Mouse (Mus musculus): ENCODE measurements around the gene Ifitm10. TPM values are rescaled to one million over a fixed set of nuclear protein-coding genes. Genes with fewer than 3 reads are reported as not detected.
"Not testable (repeated sequence)": the region's sequence is repeated elsewhere in the genome, so short reads cannot be mapped to it uniquely, and the experiment has no call there.

The Ifitm10 gene
- polyA plus RNA-seq, 1 experiment from 2014 or later, result 3.7 TPM

GRCm38 (mm10) chr7:142408686-142409085 is 35.1 kb upstream of the Ifitm10 start:
- Histone ChIP-seq H3K4me2 (ENCODE audit: low read depth, low read length) (no peak overlapping the region), H3K36me3 (ENCODE audit: control insufficient read depth, insufficient read depth, low read length) (no peaks in the 10 kb centered on the region), H3K4me3 (replicated peaks; ENCODE audit: low read length) (no peak overlapping the region), H3K4me1 (ENCODE audit: control insufficient read depth, insufficient read depth, low read length) (no peaks in the 10 kb centered on the region), H3K27ac (ENCODE audit: low read length) (no peak overlapping the region), H3K27me3 (ENCODE audit: control insufficient read depth, insufficient read depth, low read length) (no peaks in the 10 kb centered on the region), H3K9ac (ENCODE audit: low read length) (no peak overlapping the region), H3K9me3 (replicated peaks; ENCODE audit: control insufficient read depth, low read length) (no peaks in the 10 kb centered on the region)
- 91% methylated on average over 8 of the region's 8 CpGs for WGBS
- no peak for ATAC-seq (ENCODE audit: insufficient read depth, low FRiP score)

- Histone ChIP-seq H3K27me3 (ENCODE audit: control insufficient read depth, insufficient read depth, low read length) (no peaks in the 10 kb centered on the region), H3K4me3 (replicated peaks; ENCODE audit: low read length) (no peak overlapping the region)
Measured at GRCm38 (mm10) chr7:142407935-142408334, 34.4 kb upstream of the Ifitm10 start.

GRCm38 (mm10) chr7:142405134-142405533 is 31.6 kb upstream of the Ifitm10 start:
- not testable (repeated sequence) for H3K4me1 ChIP-seq (ENCODE audit: control insufficient read depth, insufficient read depth, low read length); H3K27ac ChIP-seq (ENCODE audit: low read length); ATAC-seq (ENCODE audit: insufficient read depth, low FRiP score); H3K9me3 ChIP-seq (replicated peaks; ENCODE audit: control insufficient read depth, low read length); H3K9ac ChIP-seq (ENCODE audit: low read length); H3K4me2 ChIP-seq (ENCODE audit: low read depth, low read length); H3K27me3 ChIP-seq (ENCODE audit: control insufficient read depth, insufficient read depth, low read length); H3K4me3 ChIP-seq (replicated peaks; ENCODE audit: low read length); H3K36me3 ChIP-seq (ENCODE audit: control insufficient read depth, insufficient read depth, low read length)
- 92% methylated on average over 5 of the region's 5 CpGs for WGBS

More at GRCm38 (mm10) chr7:142407935-142408334, 34.4 kb upstream of the Ifitm10 start:
- Histone ChIP-seq H3K36me3 (ENCODE audit: control insufficient read depth, insufficient read depth, low read length) (no peaks in the 10 kb centered on the region), H3K9me3 (replicated peaks; ENCODE audit: control insufficient read depth, low read length) (no peaks in the 10 kb centered on the region), H3K9ac (ENCODE audit: low read length) (no peak overlapping the region), H3K4me1 (ENCODE audit: control insufficient read depth, insufficient read depth, low read length) (no peaks in the 10 kb centered on the region), H3K27ac (ENCODE audit: low read length) (no peak overlapping the region), H3K4me2 (ENCODE audit: low read depth, low read length) (no peak overlapping the region)
- no peak for ATAC-seq (ENCODE audit: insufficient read depth, low FRiP score)
- WGBS, result 64% methylated on average over 4 of the region's 4 CpGs

DNA sequence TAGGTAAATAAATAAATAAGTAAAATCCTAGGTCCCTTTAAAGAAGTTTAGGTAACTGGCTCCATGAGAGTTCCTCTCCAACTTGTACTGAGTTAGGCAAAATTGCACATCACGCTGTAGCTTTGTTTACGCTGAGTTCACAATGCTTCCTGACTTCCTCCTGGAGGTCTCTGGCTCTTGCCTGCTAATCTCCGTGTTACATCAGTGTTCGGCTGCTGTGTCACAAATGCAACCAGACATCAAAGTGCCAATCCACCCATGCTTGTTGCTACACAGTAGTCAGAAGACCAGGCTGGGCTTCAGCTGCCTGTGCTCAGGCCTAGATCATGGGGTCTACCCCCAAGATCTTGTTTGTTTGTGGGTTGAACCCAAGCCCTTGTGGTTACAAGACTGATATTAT is 30.0 kb upstream of the Ifitm10 start:
- Histone ChIP-seq H3K9me3 (replicated peaks; ENCODE audit: control insufficient read depth, low read length) (no peaks in the 10 kb centered on the region), H3K4me3 (replicated peaks; ENCODE audit: low read length) (no peak overlapping the region), H3K36me3 (ENCODE audit: control insufficient read depth, insufficient read depth, low read length) (no peaks in the 10 kb centered on the region), H3K4me1 (ENCODE audit: control insufficient read depth, insufficient read depth, low read length) (no peaks in the 10 kb centered on the region), H3K27me3 (ENCODE audit: control insufficient read depth, insufficient read depth, low read length) (no peaks in the 10 kb centered on the region), H3K9ac (ENCODE audit: low read length) (no peak overlapping the region), H3K4me2 (ENCODE audit: low read depth, low read length) (no peak overlapping the region), H3K27ac (ENCODE audit: low read length) (no peak overlapping the region)
- 62% methylated on average over 4 of the region's 4 CpGs for WGBS
- no peak for ATAC-seq (ENCODE audit: insufficient read depth, low FRiP score)

DNA sequence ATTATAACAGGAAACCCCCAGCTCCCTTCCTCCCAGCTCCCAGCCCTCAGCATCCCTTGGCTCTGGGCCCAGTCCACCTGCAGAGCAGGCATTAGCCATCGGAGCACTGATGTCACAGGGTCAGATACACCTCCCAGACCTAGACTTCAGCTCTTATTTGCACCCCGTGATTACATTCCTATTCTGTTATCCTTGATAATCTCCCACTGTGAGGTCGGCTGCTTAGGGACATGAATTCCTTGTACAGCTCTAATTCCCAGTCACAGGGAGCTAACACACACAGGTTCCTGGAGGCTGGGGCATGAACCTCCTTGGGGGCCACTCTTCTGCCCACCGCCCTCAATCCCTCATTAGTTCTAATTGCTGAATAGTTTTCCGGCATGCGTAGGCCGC is 27.2 kb upstream of the Ifitm10 start:
- Histone ChIP-seq H3K4me3 (replicated peaks; ENCODE audit: low read length) (no peak overlapping the region), H3K9ac (ENCODE audit: low read length) (no peak overlapping the region), H3K4me2 (ENCODE audit: low read depth, low read length) (no peak overlapping the region), H3K27me3 (ENCODE audit: control insufficient read depth, insufficient read depth, low read length) (no peaks in the 10 kb centered on the region), H3K4me1 (ENCODE audit: control insufficient read depth, insufficient read depth, low read length) (no peaks in the 10 kb centered on the region), H3K9me3 (replicated peaks; ENCODE audit: control insufficient read depth, low read length) (no peaks in the 10 kb centered on the region), H3K36me3 (ENCODE audit: control insufficient read depth, insufficient read depth, low read length) (no peaks in the 10 kb centered on the region), H3K27ac (ENCODE audit: low read length) (no peak overlapping the region)
- 42% methylated on average over 7 of the region's 7 CpGs for WGBS
- ATAC-seq (ENCODE audit: insufficient read depth, low FRiP score), result no peak

- no peak overlapping the region for H3K4me2 ChIP-seq (ENCODE audit: low read depth, low read length)
- H3K27ac ChIP-seq (ENCODE audit: low read length), result no peak overlapping the region
- no peak for ATAC-seq (ENCODE audit: insufficient read depth, low FRiP score)
- 68% methylated on average over 7 of the region's 7 CpGs for WGBS
- no peaks in the 10 kb centered on the region for H3K9me3 ChIP-seq (replicated peaks; ENCODE audit: control insufficient read depth, low read length)
- H3K27me3 ChIP-seq (ENCODE audit: control insufficient read depth, insufficient read depth, low read length), result no peaks in the 10 kb centered on the region
- no peak overlapping the region for H3K4me3 ChIP-seq (replicated peaks; ENCODE audit: low read length)
- no peaks in the 10 kb centered on the region for H3K4me1 ChIP-seq (ENCODE audit: control insufficient read depth, insufficient read depth, low read length)
- no peak overlapping the region for H3K9ac ChIP-seq (ENCODE audit: low read length)
- no peaks in the 10 kb centered on the region for H3K36me3 ChIP-seq (ENCODE audit: control insufficient read depth, insufficient read depth, low read length)
Measured at GRCm38 (mm10) chr7:142400112-142400749, 26.7 kb upstream of the Ifitm10 start.

GRCm38 (mm10) chr7:142399250-142399649 is 25.7 kb upstream of the Ifitm10 start:
- no peak overlapping the region for H3K9ac ChIP-seq (ENCODE audit: low read length)
- 52% methylated on average over 1 of the region's 1 CpGs for WGBS
- no peak for ATAC-seq (ENCODE audit: insufficient read depth, low FRiP score)
- no peaks in the 10 kb centered on the region for H3K4me1 ChIP-seq (ENCODE audit: control insufficient read depth, insufficient read depth, low read length)
- H3K27ac ChIP-seq (ENCODE audit: low read length), result no peak overlapping the region; the same call in 1 of the 2 replicates
- H3K36me3 ChIP-seq (ENCODE audit: control insufficient read depth, insufficient read depth, low read length), result no peaks in the 10 kb centered on the region
- no peak overlapping the region for H3K4me2 ChIP-seq (ENCODE audit: low read depth, low read length)
- H3K27me3 ChIP-seq (ENCODE audit: control insufficient read depth, insufficient read depth, low read length), result no peaks in the 10 kb centered on the region
- no peaks in the 10 kb centered on the region for H3K9me3 ChIP-seq (replicated peaks; ENCODE audit: control insufficient read depth, low read length)
- H3K4me3 ChIP-seq (replicated peaks; ENCODE audit: low read length), result no peak overlapping the region

DNA sequence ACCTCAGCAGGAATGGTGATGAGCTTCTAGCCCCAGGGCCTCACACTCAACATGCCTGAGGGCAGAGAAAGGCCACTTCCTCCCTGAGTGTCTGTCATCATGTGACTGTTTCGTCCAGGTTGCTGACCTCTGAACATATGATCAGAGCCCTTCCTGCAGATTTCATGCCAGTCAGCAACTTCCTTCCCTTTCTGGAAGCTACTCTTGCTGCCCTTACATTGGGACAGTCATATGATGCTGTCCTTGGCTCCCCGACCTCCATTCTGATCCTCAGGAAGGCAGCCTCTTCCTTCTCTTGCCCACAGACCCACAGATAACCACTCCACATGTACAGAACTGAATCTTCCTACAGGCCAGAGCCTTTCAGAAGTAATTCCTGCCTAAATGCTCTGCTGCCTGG is 24.5 kb upstream of the Ifitm10 start:
- ATAC-seq (ENCODE audit: insufficient read depth, low FRiP score), result peak; percentile 24; the same call in 1 of the 2 replicates
- Histone ChIP-seq H3K27me3 (ENCODE audit: control insufficient read depth, insufficient read depth, low read length) (no peaks in the 10 kb centered on the region), H3K4me2 (ENCODE audit: low read depth, low read length) (no peak overlapping the region), H3K4me3 (replicated peaks; ENCODE audit: low read length) (no peak overlapping the region), H3K9ac (ENCODE audit: low read length) (no peak overlapping the region), H3K9me3 (replicated peaks; ENCODE audit: control insufficient read depth, low read length) (no peaks in the 10 kb centered on the region), H3K36me3 (ENCODE audit: control insufficient read depth, insufficient read depth, low read length) (no peaks in the 10 kb centered on the region), H3K27ac (ENCODE audit: low read length) (no peak overlapping the region), H3K4me1 (ENCODE audit: control insufficient read depth, insufficient read depth, low read length) (no peaks in the 10 kb centered on the region)
- 68% methylated on average over 2 of the region's 2 CpGs for WGBS

DNA sequence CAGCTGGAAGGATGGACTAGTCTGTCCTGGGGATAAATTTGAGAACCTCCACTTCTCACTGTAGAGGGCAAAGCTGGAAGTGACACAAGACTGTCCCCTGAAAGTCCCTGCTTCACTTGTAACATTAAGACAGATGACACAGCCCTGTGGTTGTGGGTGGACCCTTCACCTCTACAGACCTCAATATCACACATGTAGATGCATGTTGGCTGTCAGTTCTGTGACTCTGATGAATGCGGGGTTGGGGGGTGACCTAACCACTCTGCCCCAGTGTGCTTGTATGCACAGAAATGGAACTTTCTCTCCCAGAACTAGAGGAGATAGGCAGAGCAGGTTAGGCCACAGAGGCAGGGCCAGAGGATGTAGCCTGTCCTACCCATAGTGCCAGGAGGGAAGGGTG is 23.1 kb upstream of the Ifitm10 start:
- Histone ChIP-seq H3K4me2 (ENCODE audit: low read depth, low read length) (no peak overlapping the region), H3K4me3 (replicated peaks; ENCODE audit: low read length) (no peak overlapping the region), H3K9me3 (replicated peaks; ENCODE audit: control insufficient read depth, low read length) (no peaks in the 10 kb centered on the region), H3K9ac (ENCODE audit: low read length) (no peak overlapping the region), H3K27ac (ENCODE audit: low read length) (peak overlapping the region; percentile 37; the same call in 1 of the 2 replicates), H3K4me1 (ENCODE audit: control insufficient read depth, insufficient read depth, low read length) (no peaks in the 10 kb centered on the region), H3K27me3 (ENCODE audit: control insufficient read depth, insufficient read depth, low read length) (no peaks in the 10 kb centered on the region), H3K36me3 (ENCODE audit: control insufficient read depth, insufficient read depth, low read length) (no peaks in the 10 kb centered on the region)
- 92% methylated on average over 1 of the region's 1 CpGs for WGBS
- no peak for ATAC-seq (ENCODE audit: insufficient read depth, low FRiP score)

All from stomach, embryonic 16.5 days (tissue).